Mouse (Mus musculus): ENCODE measurements at regions not wholly inside any gene's neighbourhood (a gene's known extent, or its start where the extent isn't known, plus 50 kb on each side); places are given as distances from the start of the nearest gene placed in this dataset.

DNA sequence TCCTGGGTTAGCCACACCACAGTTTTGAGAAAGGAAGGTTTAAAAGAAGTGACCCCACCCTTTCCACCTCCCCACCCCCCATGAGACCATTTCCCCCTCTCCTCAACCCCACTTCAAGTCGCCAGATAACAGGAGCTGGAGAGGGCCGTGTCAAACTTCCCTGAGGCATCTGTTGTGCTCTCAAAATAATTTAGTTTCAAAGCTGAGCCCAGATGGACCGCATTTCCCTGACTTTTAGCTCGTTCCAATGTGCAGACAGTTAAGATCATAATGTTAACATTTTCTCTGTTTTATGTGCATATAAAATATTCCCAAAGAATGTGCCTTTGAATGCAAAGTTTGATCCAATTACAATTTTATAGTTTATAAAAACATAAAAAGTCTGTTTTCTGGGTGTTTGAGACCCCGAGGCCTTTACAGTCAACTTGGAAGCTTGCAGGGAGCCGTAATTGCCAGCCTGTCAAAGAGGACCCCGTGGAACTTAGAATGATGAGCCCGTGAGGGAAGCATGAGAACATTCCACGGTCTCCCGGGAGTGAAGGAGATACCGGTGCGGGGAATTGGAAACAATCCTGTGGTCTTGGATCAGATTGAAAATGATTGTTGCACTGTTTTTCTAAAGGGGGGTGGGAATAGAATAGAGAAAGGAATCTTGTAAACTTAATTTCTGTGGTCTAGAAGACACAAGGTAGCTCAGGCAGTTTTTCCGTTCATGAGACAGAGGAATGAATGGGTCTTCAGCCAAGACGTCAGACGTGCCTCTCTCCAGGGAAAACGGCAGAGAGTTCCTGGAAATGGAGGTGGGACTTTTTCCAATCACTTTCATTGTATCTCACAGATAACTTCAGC, 903.3 kb downstream of the Mrps31 start:
- DNase-seq (ENCODE audit: low spot score in 2 of 2), result no peak

DNA sequence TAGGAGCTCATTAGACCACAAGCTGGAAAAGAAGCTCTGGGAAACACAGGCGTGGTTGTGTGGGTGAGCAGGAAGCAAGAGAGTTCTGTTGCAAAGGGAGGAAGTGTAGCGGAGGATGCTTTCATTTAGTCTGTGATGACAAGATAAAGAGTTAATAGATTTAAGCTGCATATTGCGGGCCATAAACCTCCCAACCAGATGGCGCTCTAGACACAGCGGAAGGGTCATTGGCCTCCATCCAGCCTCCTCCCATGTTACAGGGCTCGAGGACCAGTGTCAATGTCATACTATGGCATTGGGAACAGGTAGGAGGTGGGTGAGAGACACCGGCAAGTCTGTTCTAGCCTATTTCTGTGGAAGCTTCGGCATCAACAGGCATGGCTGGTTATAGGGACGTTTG, 908.4 kb downstream of the Mrps31 start:
- peak in 1 of 2 experiments; percentile 12 for DNase-seq (ENCODE audit: low spot score in 2 of 2)

GRCm38 (mm10) chr8:23321166-23321565, 910.0 kb downstream of the Mrps31 start:
- no peak for DNase-seq (ENCODE audit: low spot score in 2 of 2)

GRCm38 (mm10) chr8:23327283-23327682, 916.1 kb downstream of the Mrps31 start:
- DNase-seq (ENCODE audit: low spot score in 2 of 2), result no peak

GRCm38 (mm10) chr8:23344161-23344560, 933.0 kb downstream of the Mrps31 start:
- peak; percentile 32 to 33 for DNase-seq (ENCODE audit: low spot score in 2 of 2)

DNA sequence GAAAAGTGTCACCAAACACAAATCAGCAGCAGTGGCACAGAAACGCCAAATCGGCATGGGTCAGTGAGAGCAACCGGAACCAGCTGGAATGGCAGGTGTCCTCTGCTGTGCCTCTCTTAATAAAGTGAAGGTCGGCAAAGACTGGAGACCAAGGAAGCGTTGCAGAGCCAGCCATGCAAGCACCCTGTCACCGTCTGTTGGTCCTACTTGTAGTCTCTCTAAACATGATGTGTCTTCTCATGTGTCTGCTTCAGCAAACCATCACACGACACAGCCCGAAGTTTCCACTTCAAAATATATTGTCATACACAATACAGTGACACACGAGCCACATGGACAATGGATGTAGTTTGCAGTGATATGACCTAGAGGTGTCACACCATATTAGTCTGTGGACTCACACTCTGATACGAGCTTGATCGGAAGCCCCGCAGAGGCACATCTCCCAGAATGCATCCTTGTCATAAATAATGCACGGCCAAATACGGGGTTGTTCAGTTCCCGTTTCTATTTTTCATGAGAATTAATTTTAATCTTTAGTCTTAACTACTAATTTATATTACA, 940.3 kb downstream of the Mrps31 start:
- no peak for DNase-seq (ENCODE audit: low spot score in 2 of 2)

DNA sequence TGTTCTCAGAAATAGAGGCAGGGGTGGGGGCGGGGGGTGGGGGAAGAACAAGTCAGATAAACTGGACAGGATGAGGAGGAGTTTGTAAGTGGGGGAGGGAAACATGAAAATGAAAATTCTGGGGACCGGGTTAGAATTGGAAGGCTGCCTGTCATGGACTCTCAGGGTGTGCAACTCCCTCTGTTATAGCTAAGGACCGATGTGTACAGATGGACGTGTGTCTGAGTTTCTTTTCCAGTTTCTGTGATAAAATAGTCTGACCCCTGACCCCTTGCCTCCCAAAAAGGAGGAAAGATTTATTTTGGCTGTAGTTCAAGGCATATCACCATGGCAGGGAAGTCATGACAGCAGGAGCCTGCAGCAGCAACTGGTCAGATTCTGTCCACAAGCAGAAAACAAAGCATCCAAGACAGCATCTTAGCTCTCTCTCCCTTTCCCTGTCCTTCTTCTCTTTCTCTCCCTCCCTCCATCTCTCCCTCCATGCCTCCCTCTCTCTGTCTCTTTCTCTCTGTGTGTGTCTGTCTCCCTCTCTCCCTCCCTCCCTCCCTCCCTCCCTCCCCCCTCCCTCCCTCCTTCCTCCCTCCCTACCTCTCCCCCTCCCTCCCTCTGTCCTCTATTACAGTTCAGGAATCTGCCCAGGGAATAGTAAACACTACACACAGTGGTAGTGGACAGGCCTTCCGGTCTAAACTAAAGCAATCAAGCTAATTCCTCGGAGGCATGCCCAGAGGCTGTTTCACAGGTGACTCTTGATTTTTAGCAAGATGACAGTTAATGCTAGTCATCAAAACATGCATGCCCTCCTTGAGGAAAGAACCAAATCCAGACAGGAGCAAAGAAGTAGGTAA, 941.3 kb downstream of the Mrps31 start:
- DNase-seq (ENCODE audit: low spot score in 2 of 2), result no peak

DNA sequence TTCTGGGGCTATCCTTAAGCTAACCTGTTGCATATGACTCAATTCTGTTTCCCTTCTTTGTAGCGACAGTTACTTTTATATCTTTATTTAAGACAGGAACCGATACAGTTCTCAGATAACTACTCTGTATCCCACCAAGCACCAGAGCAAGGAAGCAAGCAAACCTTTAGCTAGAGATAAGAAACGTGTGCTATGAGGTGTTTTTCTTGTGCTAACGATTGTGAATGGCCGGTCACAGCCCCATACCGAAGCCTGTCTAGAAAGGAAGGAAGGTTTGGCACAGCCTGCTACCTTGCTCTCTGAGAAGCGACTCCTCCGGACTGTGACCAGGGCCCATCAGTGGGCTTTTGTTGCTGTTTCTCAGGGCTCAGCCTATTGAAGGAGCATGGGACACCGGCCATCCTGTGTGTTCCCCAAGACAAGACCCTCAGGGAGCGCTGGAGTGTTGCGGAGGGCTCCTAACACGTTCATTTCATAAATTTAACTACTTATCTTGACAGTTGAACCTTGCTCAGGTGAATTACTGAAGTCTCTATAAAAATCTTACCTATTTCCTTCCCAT, 949.0 kb downstream of the Mrps31 start:
- no peak for DNase-seq (ENCODE audit: low spot score in 2 of 2)

DNA sequence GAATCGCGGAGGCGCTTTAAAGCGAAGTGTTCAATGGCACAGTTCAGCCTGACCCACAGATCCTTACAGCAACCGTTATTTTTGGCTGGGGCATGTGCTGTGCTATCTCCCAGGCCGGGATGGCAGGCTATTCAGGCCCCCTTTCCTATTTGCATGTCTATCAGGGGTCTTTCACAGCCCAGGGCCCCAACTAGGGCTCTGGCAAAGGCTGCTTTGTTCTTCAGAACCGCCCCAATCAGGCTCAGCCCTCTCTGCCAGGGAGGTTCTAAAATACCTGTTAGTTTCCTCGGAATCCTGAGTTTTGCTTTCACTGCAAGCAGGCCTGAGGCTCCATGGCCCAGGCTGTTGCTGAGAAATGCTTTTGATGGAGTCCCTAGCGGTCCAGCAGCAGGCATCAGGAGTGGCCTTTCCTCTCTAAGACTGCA, 949.7 kb downstream of the Mrps31 start:
- DNase-seq (ENCODE audit: low spot score in 2 of 2), result no peak
